Mouse (Mus musculus) spleen, adult 2 months (tissue): Measurements from ENCODE around the gene Cep68.

Source experiments
- CTCF ChIP-seq: fragments of 200-500 bp; IDR thresholded peaks from 2 replicates; pipeline ENCODE4 v1.5.1; 2011; ENCODE audit warnings: mild to moderate bottlenecking, inconsistent platforms; ENCODE audit not compliant: insufficient read depth, insufficient read length, insufficient replicate concordance; ENCODE audit errors: extremely low read depth
- POLR2A ChIP-seq: fragments of 200-500 bp; IDR thresholded peaks from 2 replicates; pipeline ENCODE4 v1.6.1; 2011; ENCODE audit warnings: low read depth, low read length, inconsistent platforms

DNA sequence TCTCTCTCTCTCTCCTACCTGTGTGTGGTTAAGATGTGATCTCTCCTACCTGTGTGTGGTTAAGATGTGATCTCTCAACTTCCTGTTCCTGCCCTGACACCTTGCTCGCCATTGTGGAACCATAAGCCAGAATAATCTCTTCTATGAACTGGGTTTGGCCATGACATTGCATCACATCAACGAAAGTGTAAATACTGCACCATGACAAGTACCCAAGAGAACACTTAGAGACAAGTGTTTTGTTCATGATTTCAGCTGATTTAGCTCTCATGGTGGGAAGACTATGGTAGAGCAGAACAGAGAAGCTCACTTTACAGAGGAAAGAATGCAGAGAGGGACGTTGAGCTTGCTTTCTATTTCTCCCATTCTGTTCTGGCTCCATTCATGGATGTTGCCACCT lies 35.2 kb upstream of the Cep68 start:
- no peak for TF ChIP-seq CTCF
- TF ChIP-seq POLR2A: no peak
